Mouse (Mus musculus): Measurements from ENCODE around the gene Cpa2. TPM values are rescaled to one million over a fixed set of nuclear protein-coding genes. Genes with fewer than 3 reads are reported as not detected.

Gene Cpa2
- polyA plus RNA-seq, 1 experiment from 2014 or later: 0.20 TPM

GRCm38 (mm10) chr6:30542277-30542676 is 895 bp downstream of the Cpa2 start:
- no peaks in the 10 kb centered on the region for H3K36me3 ChIP-seq (ENCODE audit: inconsistent target)
- 92% methylated on average over 6 of the region's 6 CpGs for WGBS (ENCODE audit: missing documents)
- H3K27ac ChIP-seq: no peak overlapping the region

GRCm38 (mm10) chr6:30543077-30543476 is 1.7 kb downstream of the Cpa2 start:
- H3K4me3 ChIP-seq (ENCODE audit: inconsistent target): no peak overlapping the region
- no peak overlapping the region for H3K27ac ChIP-seq
- H3K79me2 ChIP-seq (ENCODE audit: inconsistent target): no peaks in the 10 kb centered on the region
- H3K36me3 ChIP-seq (ENCODE audit: inconsistent target): no peaks in the 10 kb centered on the region
- 93% methylated on average over 12 of the region's 12 CpGs for WGBS (ENCODE audit: missing documents)

More at GRCm38 (mm10) chr6:30542277-30542676, 895 bp downstream of the Cpa2 start:
- Histone ChIP-seq H3K79me2 (ENCODE audit: inconsistent target) (no peaks in the 10 kb centered on the region), H3K4me3 (ENCODE audit: inconsistent target) (no peak overlapping the region)

- H3K4me3 ChIP-seq (ENCODE audit: inconsistent target): no peak overlapping the region
- WGBS (ENCODE audit: missing documents): 31% methylated on average over 8 of the region's 8 CpGs
- H3K27ac ChIP-seq: no peak overlapping the region
- H3K79me2 ChIP-seq (ENCODE audit: inconsistent target): no peaks in the 10 kb centered on the region
- H3K36me3 ChIP-seq (ENCODE audit: inconsistent target): no peaks in the 10 kb centered on the region
These were observed 2.5 kb downstream of the Cpa2 start for GRCm38 (mm10) chr6:30543851-30544250.

- WGBS (ENCODE audit: missing documents): 94% methylated on average over 5 of the region's 7 CpGs
- H3K27ac ChIP-seq: no peak overlapping the region
- no peaks in the 10 kb centered on the region for H3K79me2 ChIP-seq (ENCODE audit: inconsistent target)
- no peak overlapping the region for H3K4me3 ChIP-seq (ENCODE audit: inconsistent target)
- no peaks in the 10 kb centered on the region for H3K36me3 ChIP-seq (ENCODE audit: inconsistent target)
These were observed 4.3 kb downstream of the Cpa2 start for GRCm38 (mm10) chr6:30545689-30546088.

GRCm38 (mm10) chr6:30546571-30547273 is 5.3 kb downstream of the Cpa2 start:
- H3K27ac ChIP-seq: no peak overlapping the region
- H3K79me2 ChIP-seq (ENCODE audit: inconsistent target): no peaks in the 10 kb centered on the region
- 26% methylated on average over 17 of the region's 17 CpGs for WGBS (ENCODE audit: missing documents)
- H3K36me3 ChIP-seq (ENCODE audit: inconsistent target): no peaks in the 10 kb centered on the region
- H3K4me3 ChIP-seq (ENCODE audit: inconsistent target): peak overlapping the region; percentile 19

- Histone ChIP-seq H3K4me3 (ENCODE audit: inconsistent target) (peak overlapping the region; percentile 19), H3K27ac (no peak overlapping the region), H3K79me2 (ENCODE audit: inconsistent target) (no peaks in the 10 kb centered on the region), H3K36me3 (ENCODE audit: inconsistent target) (no peaks in the 10 kb centered on the region)
- WGBS (ENCODE audit: missing documents): 0% methylated on average over 1 of the region's 17 CpGs
These were observed 5.9 kb downstream of the Cpa2 start for GRCm38 (mm10) chr6:30547274-30547645.

GRCm38 (mm10) chr6:30547656-30548306 is 6.4 kb downstream of the Cpa2 start:
- WGBS (ENCODE audit: missing documents): 36% methylated on average over 9 of the region's 9 CpGs
- Histone ChIP-seq H3K4me3 (ENCODE audit: inconsistent target) (no peak overlapping the region), H3K36me3 (ENCODE audit: inconsistent target) (no peaks in the 10 kb centered on the region), H3K79me2 (ENCODE audit: inconsistent target) (no peaks in the 10 kb centered on the region), H3K27ac (no peak overlapping the region)

GRCm38 (mm10) chr6:30549231-30549761 is 7.9 kb downstream of the Cpa2 start:
- WGBS (ENCODE audit: missing documents): 62% methylated on average over 15 of the region's 15 CpGs
- no peak overlapping the region for H3K4me3 ChIP-seq (ENCODE audit: inconsistent target)
- no peak overlapping the region for H3K27ac ChIP-seq
- no peaks in the 10 kb centered on the region for H3K79me2 ChIP-seq (ENCODE audit: inconsistent target)
- no peaks in the 10 kb centered on the region for H3K36me3 ChIP-seq (ENCODE audit: inconsistent target)

- 54% methylated on average over 7 of the region's 7 CpGs for WGBS (ENCODE audit: missing documents)
- H3K4me3 ChIP-seq (ENCODE audit: inconsistent target): no peak overlapping the region
These were observed 9.3 kb downstream of the Cpa2 start for GRCm38 (mm10) chr6:30550496-30551192.

GRCm38 (mm10) chr6:30551193-30551515 is 9.8 kb downstream of the Cpa2 start:
- no peak overlapping the region for H3K4me3 ChIP-seq (ENCODE audit: inconsistent target)
- no peaks in the 10 kb centered on the region for H3K36me3 ChIP-seq (ENCODE audit: inconsistent target)
- H3K79me2 ChIP-seq (ENCODE audit: inconsistent target): no peaks in the 10 kb centered on the region
- no peak overlapping the region for H3K27ac ChIP-seq

More at GRCm38 (mm10) chr6:30550496-30551192, 9.3 kb downstream of the Cpa2 start:
- Histone ChIP-seq H3K79me2 (ENCODE audit: inconsistent target) (no peaks in the 10 kb centered on the region), H3K27ac (no peak overlapping the region), H3K36me3 (ENCODE audit: inconsistent target) (no peaks in the 10 kb centered on the region)

GRCm38 (mm10) chr6:30551644-30552580 is 10.5 kb downstream of the Cpa2 start:
- 40% methylated on average over 22 of the region's 23 CpGs for WGBS (ENCODE audit: missing documents)
- no peak overlapping the region for H3K4me3 ChIP-seq (ENCODE audit: inconsistent target)
- no peaks in the 10 kb centered on the region for H3K79me2 ChIP-seq (ENCODE audit: inconsistent target)
- H3K36me3 ChIP-seq (ENCODE audit: inconsistent target): no peaks in the 10 kb centered on the region
- no peak overlapping the region for H3K27ac ChIP-seq

- no peaks in the 10 kb centered on the region for H3K36me3 ChIP-seq (ENCODE audit: inconsistent target)
- no peak overlapping the region for H3K27ac ChIP-seq
- no peak overlapping the region for H3K4me3 ChIP-seq (ENCODE audit: inconsistent target)
- H3K79me2 ChIP-seq (ENCODE audit: inconsistent target): no peaks in the 10 kb centered on the region
- WGBS (ENCODE audit: missing documents): 21% methylated on average over 6 of the region's 6 CpGs
These were observed 11.2 kb downstream of the Cpa2 start for GRCm38 (mm10) chr6:30552628-30553027.

GRCm38 (mm10) chr6:30553381-30554010 is 12.1 kb downstream of the Cpa2 start:
- WGBS (ENCODE audit: missing documents): 93% methylated on average over 7 of the region's 7 CpGs
- Histone ChIP-seq H3K27ac (no peak overlapping the region), H3K36me3 (ENCODE audit: inconsistent target) (no peaks in the 10 kb centered on the region), H3K4me3 (ENCODE audit: inconsistent target) (no peak overlapping the region), H3K79me2 (ENCODE audit: inconsistent target) (no peaks in the 10 kb centered on the region)

GRCm38 (mm10) chr6:30554092-30554491 is 12.7 kb downstream of the Cpa2 start:
- Histone ChIP-seq H3K79me2 (ENCODE audit: inconsistent target) (no peaks in the 10 kb centered on the region), H3K36me3 (ENCODE audit: inconsistent target) (no peaks in the 10 kb centered on the region), H3K4me3 (ENCODE audit: inconsistent target) (no peak overlapping the region), H3K27ac (no peak overlapping the region)
- 84% methylated on average over 5 of the region's 5 CpGs for WGBS (ENCODE audit: missing documents)

All from macrophage (primary cell).